Mouse (Mus musculus) common myeloid progenitor, adult 5-6 weeks (primary cell): ENCODE measurements around the gene Prdm1. TPM values are rescaled to one million over a fixed set of nuclear protein-coding genes. Genes with fewer than 3 reads are reported as not detected.
A peak's percentile ranks its signal among the peaks of the same experiment; 100 is the strongest.

ENCODE experiments used
- ATAC-seq: replicated peaks from 2 replicates; pipeline ENCODE4 v1.8.0; 2016; ENCODE audit warnings: low read depth, mild to moderate bottlenecking, moderate TSS enrichment, inconsistent platforms; ENCODE audit not compliant: poor library complexity, severe bottlenecking
- total RNA-seq: library from RNA; stranded (forward); fragments of 200-1000, 187-1606 nt; gene quantifications from 2 replicates; pipeline ENCODE4 v1.2.3, GENCODE M21; 2017

The Prdm1 gene
- total RNA-seq, 1 experiment from 2014 or later = 0.27 TPM

GRCm38 (mm10) chr10:44493818-44494492 is 34.3 kb downstream of the Prdm1 start:
- ATAC-seq = no peak

GRCm38 (mm10) chr10:44492815-44493525 is 35.3 kb downstream of the Prdm1 start:
- ATAC-seq = no peak

- no peak for ATAC-seq
Observed at GRCm38 (mm10) chr10:44490899-44491422, 37.3 kb downstream of the Prdm1 start.

GRCm38 (mm10) chr10:44487132-44487531 is 41.2 kb downstream of the Prdm1 start:
- no peak for ATAC-seq

- ATAC-seq = no peak
Observed at GRCm38 (mm10) chr10:44484077-44484476, 44.2 kb downstream of the Prdm1 start.

GRCm38 (mm10) chr10:44483116-44483515 is 45.2 kb downstream of the Prdm1 start:
- peak; percentile 82 for ATAC-seq

GRCm38 (mm10) chr10:44481379-44481778 is 46.9 kb downstream of the Prdm1 start:
- ATAC-seq = no peak

- no peak for ATAC-seq
Observed at GRCm38 (mm10) chr10:44479286-44479685, 49.0 kb downstream of the Prdm1 start.

GRCm38 (mm10) chr10:44478091-44478490 is 50.2 kb downstream of the Prdm1 start:
- ATAC-seq = no peak

- ATAC-seq = no peak
Observed at GRCm38 (mm10) chr10:44477240-44477639, 51.1 kb downstream of the Prdm1 start.

- ATAC-seq = no peak
Observed at GRCm38 (mm10) chr10:44476523-44476922, 51.8 kb downstream of the Prdm1 start.

- ATAC-seq = peak; percentile 82
Observed at GRCm38 (mm10) chr10:44475376-44475775, 52.9 kb downstream of the Prdm1 start.

GRCm38 (mm10) chr10:44474256-44474655 is 54.0 kb downstream of the Prdm1 start:
- ATAC-seq = peak; percentile 80

- peak; percentile 41; the same call in 1 of the 2 replicates for ATAC-seq
Observed at GRCm38 (mm10) chr10:44465618-44466017, 62.7 kb downstream of the Prdm1 start.

GRCm38 (mm10) chr10:44464563-44464962 is 63.7 kb downstream of the Prdm1 start:
- ATAC-seq = no peak

- ATAC-seq = no peak
Observed at GRCm38 (mm10) chr10:44463856-44464255, 64.4 kb downstream of the Prdm1 start.

- no peak for ATAC-seq
Observed at GRCm38 (mm10) chr10:44462351-44462750, 66.0 kb downstream of the Prdm1 start.

GRCm38 (mm10) chr10:44461063-44461462 is 67.2 kb downstream of the Prdm1 start:
- ATAC-seq = no peak

- ATAC-seq = no peak
Observed at GRCm38 (mm10) chr10:44460095-44460810, 68.0 kb downstream of the Prdm1 start.

- ATAC-seq = peak; percentile 34
Observed at GRCm38 (mm10) chr10:44459321-44460000, 68.8 kb downstream of the Prdm1 start.
